Mouse (Mus musculus): ENCODE results near the gene Pde12. TPM values are rescaled to one million over a fixed set of nuclear protein-coding genes. Genes with fewer than 3 reads are reported as not detected.
"Not testable (repeated sequence)": the region's sequence is repeated elsewhere in the genome, so short reads cannot be mapped to it uniquely, and the experiment has no call there.

Pde12 gene
- total and polyA plus RNA-seq, 3 experiments, result 12.3 to 16.7 (median 13.1) TPM

GRCm38 (mm10) chr14:26675791-26676190 is 6.1 kb upstream of the Pde12 start:
- ATAC-seq (ENCODE audit: extremely low read depth, insufficient number of reproducible peaks, low FRiP score, poor library complexity, severe bottlenecking) (peak; percentile 76), DNase-seq (ENCODE audit: low spot score) (peak; percentile 42)
- H3K4me3 ChIP-seq (ENCODE audit: low read depth, low read length), result no peak overlapping the region; the same call in 1 of the 2 replicates
- no peak for TF ChIP-seq CTCF (IDR thresholded peaks at IDR 0.05; ENCODE audit: low read depth, low read length)
- no peak for TF ChIP-seq GATA2 (IDR thresholded peaks at IDR 0.05; ENCODE audit: borderline replicate concordance, low read depth, low read length)
- TF ChIP-seq TAL1 (conservative IDR thresholded peaks at IDR 0.05; ENCODE audit: low read depth, low read length), result no peak
- no peak for TF ChIP-seq POLR2AphosphoS5 (IDR thresholded peaks at IDR 0.05; ENCODE audit: insufficient replicate concordance, low read depth, low read length)
- TF ChIP-seq GATA1 (IDR thresholded peaks at IDR 0.05; ENCODE audit: borderline replicate concordance, low read length), result no peak
- H3K9me3 ChIP-seq (replicated peaks), result no peaks in the 10 kb centered on the region
- peaks cover 28% of the 10 kb centered on the region for H3K4me1 ChIP-seq (ENCODE audit: insufficient read depth, low read depth, low read length)
- H3K36me3 ChIP-seq (replicated peaks), result no peaks in the 10 kb centered on the region
- H3K27me3 ChIP-seq (ENCODE audit: insufficient read depth, low read length), result peaks cover 2% of the 10 kb centered on the region; the same call in 1 of the 2 replicates

- ATAC-seq (ENCODE audit: extremely low read depth, insufficient number of reproducible peaks, low FRiP score, poor library complexity, severe bottlenecking), result no peak
- DNase-seq (ENCODE audit: low spot score), result no peak
- Histone ChIP-seq H3K4me3 (ENCODE audit: low read depth, low read length) (no peak overlapping the region; the same call in 1 of the 2 replicates), H3K4me1 (ENCODE audit: insufficient read depth, low read depth, low read length) (peaks cover 28% of the 10 kb centered on the region), H3K9me3 (replicated peaks) (no peaks in the 10 kb centered on the region), H3K36me3 (replicated peaks) (no peaks in the 10 kb centered on the region), H3K27me3 (ENCODE audit: insufficient read depth, low read length) (peaks cover 2% of the 10 kb centered on the region; the same call in 1 of the 2 replicates)
- TF ChIP-seq GATA1 (IDR thresholded peaks at IDR 0.05; ENCODE audit: borderline replicate concordance, low read length) (no peak), GATA2 (IDR thresholded peaks at IDR 0.05; ENCODE audit: borderline replicate concordance, low read depth, low read length) (no peak), POLR2AphosphoS5 (IDR thresholded peaks at IDR 0.05; ENCODE audit: insufficient replicate concordance, low read depth, low read length) (no peak), CTCF (IDR thresholded peaks at IDR 0.05; ENCODE audit: low read depth, low read length) (no peak), TAL1 (conservative IDR thresholded peaks at IDR 0.05; ENCODE audit: low read depth, low read length) (no peak)
Measured at GRCm38 (mm10) chr14:26675371-26675770, 5.7 kb upstream of the Pde12 start.

- H3K4me3 ChIP-seq (ENCODE audit: low read depth, low read length); DNase-seq (ENCODE audit: low spot score); H3K27me3 ChIP-seq (ENCODE audit: insufficient read depth, low read length); ATAC-seq (ENCODE audit: extremely low read depth, insufficient number of reproducible peaks, low FRiP score, poor library complexity, severe bottlenecking); H3K9me3 ChIP-seq (replicated peaks); H3K36me3 ChIP-seq (replicated peaks): not testable (repeated sequence)
- peaks cover 28% of the 10 kb centered on the region for H3K4me1 ChIP-seq (ENCODE audit: insufficient read depth, low read depth, low read length)
Measured at GRCm38 (mm10) chr14:26674476-26675169, 4.9 kb upstream of the Pde12 start.

GRCm38 (mm10) chr14:26671870-26672615 is 2.4 kb upstream of the Pde12 start:
- not testable (repeated sequence) for H3K27me3 ChIP-seq (ENCODE audit: insufficient read depth, low read length); ATAC-seq (ENCODE audit: extremely low read depth, insufficient number of reproducible peaks, low FRiP score, poor library complexity, severe bottlenecking); DNase-seq (ENCODE audit: low spot score); H3K4me3 ChIP-seq (ENCODE audit: low read depth, low read length); H3K9me3 ChIP-seq (replicated peaks)
- Histone ChIP-seq H3K4me1 (ENCODE audit: insufficient read depth, low read depth, low read length) (peaks cover 37% of the 10 kb centered on the region), H3K36me3 (replicated peaks) (peaks cover 14% of the 10 kb centered on the region)

GRCm38 (mm10) chr14:26670964-26671363 is 1.3 kb upstream of the Pde12 start:
- Histone ChIP-seq H3K4me3 (ENCODE audit: low read depth, low read length) (no peak overlapping the region), H3K27me3 (ENCODE audit: insufficient read depth, low read length) (peaks cover 2% of the 10 kb centered on the region; the same call in 1 of the 2 replicates), H3K4me1 (ENCODE audit: insufficient read depth, low read depth, low read length) (peaks cover 38% of the 10 kb centered on the region), H3K36me3 (replicated peaks) (peaks cover 23% of the 10 kb centered on the region), H3K9me3 (replicated peaks) (no peaks in the 10 kb centered on the region)
- TF ChIP-seq POLR2AphosphoS5 (IDR thresholded peaks at IDR 0.05; ENCODE audit: insufficient replicate concordance, low read depth, low read length) (no peak), TAL1 (conservative IDR thresholded peaks at IDR 0.05; ENCODE audit: low read depth, low read length) (no peak), CTCF (IDR thresholded peaks at IDR 0.05; ENCODE audit: low read depth, low read length) (no peak), GATA1 (IDR thresholded peaks at IDR 0.05; ENCODE audit: borderline replicate concordance, low read length) (no peak), GATA2 (IDR thresholded peaks at IDR 0.05; ENCODE audit: borderline replicate concordance, low read depth, low read length) (no peak)
- ATAC-seq (ENCODE audit: extremely low read depth, insufficient number of reproducible peaks, low FRiP score, poor library complexity, severe bottlenecking) (no peak), DNase-seq (ENCODE audit: low spot score) (no peak)

- Histone ChIP-seq H3K4me3 (ENCODE audit: low read depth, low read length) (peak overlapping the region; percentile 99), H3K4me1 (ENCODE audit: insufficient read depth, low read depth, low read length) (peaks cover 41% of the 10 kb centered on the region), H3K9me3 (replicated peaks) (no peaks in the 10 kb centered on the region), H3K27me3 (ENCODE audit: insufficient read depth, low read length) (no peaks in the 10 kb centered on the region), H3K36me3 (replicated peaks) (peaks cover 44% of the 10 kb centered on the region)
- TF ChIP-seq POLR2AphosphoS5 (IDR thresholded peaks at IDR 0.05; ENCODE audit: insufficient replicate concordance, low read depth, low read length), result no peak
- TF ChIP-seq GATA2 (IDR thresholded peaks at IDR 0.05; ENCODE audit: borderline replicate concordance, low read depth, low read length), result no peak
- TF ChIP-seq CTCF (IDR thresholded peaks at IDR 0.05; ENCODE audit: low read depth, low read length), result no peak
- TF ChIP-seq TAL1 (conservative IDR thresholded peaks at IDR 0.05; ENCODE audit: low read depth, low read length), result no peak
- TF ChIP-seq GATA1 (IDR thresholded peaks at IDR 0.05; ENCODE audit: borderline replicate concordance, low read length), result no peak
- 0 out of 2 replicates have a peak, but pooled peaks have one; percentile 23 for ATAC-seq (ENCODE audit: extremely low read depth, insufficient number of reproducible peaks, low FRiP score, poor library complexity, severe bottlenecking)
- peak; percentile 25 for DNase-seq (ENCODE audit: low spot score)
Measured at GRCm38 (mm10) chr14:26668371-26669291, 1.1 kb downstream of the Pde12 start.

Data from G1E (cell line).